Mouse (Mus musculus) liver, adult (tissue): ENCODE results near the gene Terb1.

Experiments used
- GATA4 ChIP-seq: IDR thresholded peaks from 2 replicates; pipeline ENCODE4 v1.6.1; 2014; ENCODE audit warnings: mild to moderate bottlenecking, low read length; ENCODE audit not compliant: insufficient replicate concordance

Terb1 gene

GRCm38 (mm10) chr8:104408328-104409110 lies 101.2 kb downstream of the Terb1 start:
- no peak for TF ChIP-seq GATA4

- no peak for TF ChIP-seq GATA4
Measured at GRCm38 (mm10) chr8:104406340-104407128, 103.2 kb downstream of the Terb1 start.

- no peak for TF ChIP-seq GATA4
Measured at GRCm38 (mm10) chr8:104405430-104406187, 104.1 kb downstream of the Terb1 start.

GRCm38 (mm10) chr8:104403596-104403995 lies 106.1 kb downstream of the Terb1 start:
- no peak for TF ChIP-seq GATA4
